Mouse (Mus musculus) liver, adult 10 weeks (tissue): ENCODE data around the gene Abca2. TPM values are rescaled to one million over a fixed set of nuclear protein-coding genes. Genes with fewer than 3 reads are reported as not detected.

Experiments used
- polyA plus RNA-seq: library from polyadenylated mRNA; stranded (reverse); fragments of 350-450 nt; fragmentation: Illumina TruSeq; extraction: RNeasy Lipid Tissue Mini Kit (QIAGEN cat#74804); gene quantifications from one replicate; pipeline ENCODE4 v1.2.3, GENCODE M21; 2014; ENCODE audit warnings: low read depth, low replicate concordance

Abca2 gene
- polyA plus RNA-seq, result 2.0 TPM

GRCm38 (mm10) chr2:25428442-25429236, at the start of gene Abca2:
Gene Abca2, plus strand, starts transcription at chr2:25428703.

GRCm38 (mm10) chr2:25395721-25396596, 32.5 kb upstream of the Abca2 start, which contains the start of gene Entpd2:
Gene Entpd2, plus strand, starts transcription at chr2:25395874.

GRCm38 (mm10) chr2:25399051-25399450, 29.5 kb upstream of the Abca2 start, which contains the start of gene Npdc1:
Gene Npdc1, plus strand, starts transcription at chr2:25399351.

GRCm38 (mm10) chr2:25422587-25423410, 5.7 kb upstream of the Abca2 start, which contains the start of gene Fut7:
Gene Fut7, plus strand, starts transcription at chr2:25423267.

GRCm38 (mm10) chr2:25456205-25456953, 27.9 kb downstream of the Abca2 start, which contains the start of gene Clic3:
Gene Clic3, plus strand, starts transcription at chr2:25456838.

GRCm38 (mm10) chr2:25460551-25461309, 32.2 kb downstream of the Abca2 start, which contains the start of gene Paxx:
Gene Paxx, minus strand, starts transcription at chr2:25461094.

GRCm38 (mm10) chr2:25469969-25470368, 41.5 kb downstream of the Abca2 start, which contains the start of gene Ptgds:
Gene Ptgds, minus strand, starts transcription at chr2:25470046.

GRCm38 (mm10) chr2:25493476-25493961, 65.0 kb downstream of the Abca2 start, which contains the start of gene Lcn12:
Gene Lcn12, minus strand, starts transcription at chr2:25493911.

Other genes with a start within 250 kb of the Abca2 start
- 0.61 TPM for gene Nrarp, start 247.9 kb upstream of the Abca2 start, polyA plus RNA-seq
- gene Tor4a, start 231.8 kb upstream of the Abca2 start, polyA plus RNA-seq, result 0.56 TPM
- 4.3 TPM for gene Nelfb, start 217.2 kb upstream of the Abca2 start, polyA plus RNA-seq
- gene Stpg3, start 214.1 kb upstream of the Abca2 start, polyA plus RNA-seq, result not detected
- gene Fam166a, start 210.0 kb upstream of the Abca2 start, polyA plus RNA-seq, result not detected
- gene Tubb4b, start 204.0 kb upstream of the Abca2 start, polyA plus RNA-seq, result 31.1 TPM
- not detected for gene Slc34a3, start 194.3 kb upstream of the Abca2 start, polyA plus RNA-seq
- gene Rnf224, start 191.9 kb upstream of the Abca2 start, polyA plus RNA-seq, result not detected
- gene Rnf208, start 186.4 kb upstream of the Abca2 start, polyA plus RNA-seq, result not detected
- gene Cysrt1, start 186.3 kb upstream of the Abca2 start, polyA plus RNA-seq, result not detected
- 0.69 TPM for gene AL732309.1, start 181.8 kb upstream of the Abca2 start, polyA plus RNA-seq
- gene Tmem203, start 173.3 kb upstream of the Abca2 start, polyA plus RNA-seq, result 0.85 TPM
- gene Tprn, start 166.1 kb upstream of the Abca2 start, polyA plus RNA-seq, result 0.19 TPM
- 2.6 TPM for gene Ssna1, start 156.3 kb upstream of the Abca2 start, polyA plus RNA-seq
- gene Anapc2, start 156.2 kb upstream of the Abca2 start, polyA plus RNA-seq, result 7.9 TPM
- not detected for gene Tmem210, start 140.6 kb upstream of the Abca2 start, polyA plus RNA-seq
- not detected for gene Lrrc26, start 138.8 kb upstream of the Abca2 start, polyA plus RNA-seq
- gene Grin1, start 109.5 kb upstream of the Abca2 start, polyA plus RNA-seq, result not detected
- 8.7 TPM for gene Man1b1, start 96.4 kb upstream of the Abca2 start, polyA plus RNA-seq
- 4.9 TPM for gene Dpp7, start 72.3 kb upstream of the Abca2 start, polyA plus RNA-seq
- gene Uap1l1, start 63.0 kb upstream of the Abca2 start, polyA plus RNA-seq, result 1.8 TPM
- not detected for gene Sapcd2, start 56.4 kb upstream of the Abca2 start, polyA plus RNA-seq
- gene Entpd2, start 32.8 kb upstream of the Abca2 start, polyA plus RNA-seq, result not detected
- gene Npdc1, start 29.4 kb upstream of the Abca2 start, polyA plus RNA-seq, result 1.1 TPM
- gene Fut7, start 5.4 kb upstream of the Abca2 start, polyA plus RNA-seq, result not detected
- gene Clic3, start 28.1 kb downstream of the Abca2 start, polyA plus RNA-seq, result not detected
- gene Paxx, start 32.4 kb downstream of the Abca2 start, polyA plus RNA-seq, result 57.0 TPM
- 2.1 TPM for gene Ptgds, start 41.3 kb downstream of the Abca2 start, polyA plus RNA-seq
- not detected for gene Lcn12, start 65.2 kb downstream of the Abca2 start, polyA plus RNA-seq
- gene Fbxw5, start 72.0 kb downstream of the Abca2 start, polyA plus RNA-seq, result 1.9 TPM
- gene C8g, start 73.0 kb downstream of the Abca2 start, polyA plus RNA-seq, result 156 TPM
- gene Traf2, start 118.2 kb downstream of the Abca2 start, polyA plus RNA-seq, result 0.93 TPM
- gene Edf1, start 129.1 kb downstream of the Abca2 start, polyA plus RNA-seq, result 9.1 TPM
- not detected for gene Mamdc4, start 146.1 kb downstream of the Abca2 start, polyA plus RNA-seq
- gene Phpt1, start 146.5 kb downstream of the Abca2 start, polyA plus RNA-seq, result 3.5 TPM
- not detected for gene Ajm1, start 153.1 kb downstream of the Abca2 start, polyA plus RNA-seq
- 7.1 TPM for gene Rabl6, start 179.8 kb downstream of the Abca2 start, polyA plus RNA-seq
- not detected for gene Ccdc183, start 189.0 kb downstream of the Abca2 start, polyA plus RNA-seq
- gene Tmem141, start 193.3 kb downstream of the Abca2 start, polyA plus RNA-seq, result 7.4 TPM
- gene Fcna, start 199.3 kb downstream of the Abca2 start, polyA plus RNA-seq, result 34.9 TPM
- not detected for gene Lcn8, start 224.4 kb downstream of the Abca2 start, polyA plus RNA-seq
- gene Lcn5, start 229.2 kb downstream of the Abca2 start, polyA plus RNA-seq, result not detected
- not detected for gene Lcn6, start 248.1 kb downstream of the Abca2 start, polyA plus RNA-seq